Mouse (Mus musculus) myocyte (in vitro differentiated cells): ENCODE results near the gene Cct5.

Experiments used
- E2F4 ChIP-seq: IDR thresholded peaks from one replicate; pipeline ENCODE4 v1.6.1; 2011; ENCODE audit warnings: mild to moderate bottlenecking, control low read depth, moderate library complexity; ENCODE audit not compliant: insufficient read depth
- MAX ChIP-seq: IDR thresholded peaks from one replicate; pipeline ENCODE4 v1.6.1; 2011; ENCODE audit warnings: low read depth, mild to moderate bottlenecking, control low read depth
- POLR2A ChIP-seq: IDR thresholded peaks from one replicate; pipeline ENCODE4 v1.6.1; 2011; ENCODE audit warnings: low read depth, mild to moderate bottlenecking, control low read depth, moderate library complexity; ENCODE audit not compliant: insufficient read length
- POLR2AphosphoS2 ChIP-seq: IDR thresholded peaks from one replicate; pipeline ENCODE4 v1.6.1; 2011; ENCODE audit warnings: low read depth, control low read depth; ENCODE audit not compliant: insufficient read length
- TCF3 ChIP-seq: IDR thresholded peaks from one replicate; pipeline ENCODE4 v1.6.1; 2011; ENCODE audit warnings: low read depth, control low read depth; ENCODE audit not compliant: insufficient read length

DNA sequence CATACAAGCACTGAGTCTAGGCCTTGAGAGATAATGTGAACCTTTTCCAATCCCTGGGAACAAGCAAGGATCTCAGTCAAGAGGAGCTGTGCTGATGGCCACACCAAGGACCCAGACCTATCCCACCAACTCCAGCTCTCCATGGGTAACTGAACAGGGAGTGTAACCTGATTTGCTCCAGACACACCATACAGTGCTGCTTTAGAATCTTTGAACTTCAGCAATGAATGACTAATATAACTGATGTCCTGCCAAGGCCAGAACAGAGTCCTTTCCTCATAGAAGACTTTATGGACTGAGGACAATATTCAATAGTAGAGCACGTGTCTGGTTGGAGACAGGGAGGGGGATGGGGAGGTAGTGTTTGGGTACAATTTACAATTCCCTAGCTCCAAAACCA is 56.5 kb downstream of the Cct5 start:
- TF ChIP-seq POLR2AphosphoS2 (no peak), POLR2A (no peak), TCF3 (no peak), E2F4 (no peak), MAX (no peak)
